Mouse (Mus musculus) C2C12 (cell line): ENCODE results near the gene Abcg5.

Experiments used
- CTCF ChIP-seq: IDR thresholded peaks from one replicate; pipeline ENCODE4 v1.5.1; 2011; ENCODE audit not compliant: control insufficient read depth, insufficient read depth, insufficient read length
- MAX ChIP-seq: IDR thresholded peaks from one replicate; pipeline ENCODE4 v1.6.1; 2011; ENCODE audit warnings: mild to moderate bottlenecking, control low read depth
- MYOG ChIP-seq: IDR thresholded peaks from one replicate; pipeline ENCODE4 v1.6.1; 2011; ENCODE audit not compliant: control insufficient read depth, insufficient read length; ENCODE audit errors: extremely low read depth

GRCm38 (mm10) chr17:84658195-84658594, 24.6 kb downstream of the Abcg5 start:
- TF ChIP-seq CTCF (no peak), MAX (no peak), MYOG (no peak)
